Mouse (Mus musculus) lung, postnatal 0 days (tissue): ENCODE data around the gene Dctpp1.

Experiments
- CTCF ChIP-seq: IDR thresholded peaks from 2 replicates; pipeline ENCODE4 v1.5.1; 2016; ENCODE audit warnings: antibody characterized with exemption, mild to moderate bottlenecking
- EP300 ChIP-seq: IDR thresholded peaks from 2 replicates; pipeline ENCODE4 v1.6.1; 2016; ENCODE audit warnings: antibody characterized with exemption, mild to moderate bottlenecking, control low read depth

DNA sequence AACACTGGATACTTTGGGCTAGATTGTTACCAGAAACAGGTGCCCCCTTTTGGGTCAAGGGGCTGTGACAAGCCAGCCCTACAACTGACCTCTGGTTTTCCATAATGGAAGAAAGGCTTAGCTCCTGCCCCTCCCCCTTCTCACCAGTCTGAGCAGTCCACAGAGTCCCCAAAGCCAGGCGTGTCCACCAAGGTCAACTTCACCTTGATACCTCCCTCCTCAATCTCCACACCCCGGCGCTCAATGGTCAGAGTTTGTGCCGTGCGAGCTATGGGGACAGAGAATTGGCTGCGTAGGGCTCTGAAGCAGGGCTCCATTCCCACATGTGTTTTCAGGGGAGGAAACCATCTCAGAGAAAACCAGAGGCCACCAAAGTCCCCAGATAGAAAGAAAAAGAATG, 43.0 kb downstream of the Dctpp1 start:
- no peak for TF ChIP-seq CTCF
- TF ChIP-seq EP300, result no peak
